Mouse (Mus musculus) neural tube, embryonic 14.5 days (tissue): ENCODE measurements around the gene Gse1. TPM values are rescaled to one million over a fixed set of nuclear protein-coding genes. Genes with fewer than 3 reads are reported as not detected.
A peak's percentile ranks its signal among the peaks of the same experiment; 100 is the strongest.

Source experiments
- ATAC-seq: fragments of 200-750 bp; cut with Nextera tagmentation; 2 replicates; pipeline ENCODE4 v1.8.0; 2017; ENCODE audit warnings: low read depth, mild to moderate bottlenecking, moderate TSS enrichment, moderate library complexity
- H3K27ac ChIP-seq: fragments of 300-500 bp; sonication (generic); 2 replicates; pipeline ENCODE4 v1.5.1; 2014; ENCODE audit warnings: low read depth, mild to moderate bottlenecking, control low read depth, low read length, moderate library complexity, mixed read lengths
- H3K27me3 ChIP-seq: fragments of 300-500 bp; sonication (generic); 2 replicates; pipeline ENCODE4 v1.6.1; 2014; ENCODE audit warnings: low read length; ENCODE audit not compliant: control insufficient read depth, insufficient read depth
- H3K36me3 ChIP-seq: fragments of 300-500 bp; sonication (generic); 2 replicates; pipeline ENCODE4 v1.6.1; 2014; ENCODE audit warnings: low read length, mixed read lengths; ENCODE audit not compliant: control insufficient read depth, insufficient read depth
- H3K4me1 ChIP-seq: fragments of 300-500 bp; sonication (generic); 2 replicates; pipeline ENCODE4 v1.6.1; 2014; ENCODE audit warnings: low read length; ENCODE audit not compliant: control insufficient read depth, insufficient read depth
- H3K4me2 ChIP-seq: fragments of 300-500 bp; sonication (generic); 2 replicates; pipeline ENCODE4 v1.6.1; 2014; ENCODE audit warnings: mild to moderate bottlenecking, low read depth, low read length, control low read depth
- H3K4me3 ChIP-seq: fragments of 300-500 bp; sonication (generic); 2 replicates; pipeline ENCODE4 v1.5.1; 2014; ENCODE audit warnings: low read depth, low read length, control low read depth, mixed read lengths
- H3K9ac ChIP-seq: fragments of 300-500 bp; sonication (generic); replicated peaks from 2 replicates; pipeline ENCODE4 v1.6.1; 2014; ENCODE audit warnings: low read depth, mild to moderate bottlenecking, control low read depth, low read length, mixed read lengths
- H3K9me3 ChIP-seq: fragments of 300-500 bp; sonication (generic); 2 replicates; pipeline ENCODE4 v1.6.1; 2016; ENCODE audit warnings: low read length; ENCODE audit not compliant: control insufficient read depth
- WGBS: fragments of 180-500 bp; shearing (Covaris S2); extraction: QIAGEN DNeasy Blood & Tissue Kit; methylation state at CpG from one replicate; pipeline ENCODE4 v1.1.7; 2014; 5-methylcytosine and 5-hydroxymethylcytosine counted together
- polyA plus RNA-seq: library from polyadenylated mRNA; unstranded; fragments of >200 nt; fragmentation: Nextera tagmentation; extraction: Ambion mirVana; gene quantifications from 2 replicates; pipeline ENCODE4 v1.2.1, GENCODE M21; 2014

Gene Gse1
- polyA plus RNA-seq, 1 experiment from 2014 or later, result 23.3 TPM

DNA sequence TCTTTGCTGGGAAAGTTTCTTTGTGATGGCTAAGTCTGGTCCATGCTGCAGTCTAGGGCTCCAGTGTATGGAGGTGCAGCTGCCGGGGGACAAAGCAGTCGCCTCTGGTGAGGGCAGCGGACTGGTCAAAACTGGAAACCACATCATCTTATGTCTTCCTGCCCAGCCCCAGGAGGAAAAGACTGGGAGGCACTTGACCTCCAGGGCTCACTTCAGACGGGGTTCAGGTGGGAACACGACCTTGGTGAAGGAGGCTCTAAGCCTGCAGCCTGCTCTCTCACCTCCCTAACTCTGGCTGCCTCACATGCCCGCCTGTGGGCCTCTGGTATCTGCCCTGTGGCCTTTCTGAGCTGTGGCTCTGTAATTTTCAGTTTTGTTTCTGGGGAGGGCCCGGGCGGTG, 305.8 kb downstream of the Gse1 start:
- 0 out of 2 replicates have a peak overlapping the region, but pooled peaks have one; percentile 46 for H3K27ac ChIP-seq
- peaks cover 77% of the 10 kb centered on the region for H3K4me1 ChIP-seq
- WGBS, result 28% methylated on average over 8 of the region's 8 CpGs
- no peak for ATAC-seq
- no peak overlapping the region for H3K9ac ChIP-seq
- no peaks in the 10 kb centered on the region for H3K27me3 ChIP-seq
- H3K4me2 ChIP-seq, result no peak overlapping the region
- no peak overlapping the region for H3K4me3 ChIP-seq
- H3K9me3 ChIP-seq, result no peaks in the 10 kb centered on the region
- no peaks in the 10 kb centered on the region for H3K36me3 ChIP-seq

- Histone ChIP-seq H3K9ac (no peak overlapping the region), H3K4me1 (peaks cover 82% of the 10 kb centered on the region), H3K4me2 (peak overlapping the region; percentile 99; the same call in 1 of the 2 replicates), H3K9me3 (no peaks in the 10 kb centered on the region), H3K36me3 (no peaks in the 10 kb centered on the region), H3K27me3 (no peaks in the 10 kb centered on the region), H3K27ac (peak overlapping the region; percentile 46), H3K4me3 (no peak overlapping the region)
- 7% methylated on average over 14 of the region's 14 CpGs for WGBS
- peak; percentile 60 for ATAC-seq
Observed at GRCm38 (mm10) chr8:120534504-120535368, 306.5 kb downstream of the Gse1 start.

GRCm38 (mm10) chr8:120535452-120536305, 307.4 kb downstream of the Gse1 start:
- peak overlapping the region; percentile 87 for H3K9ac ChIP-seq
- no peaks in the 10 kb centered on the region for H3K9me3 ChIP-seq
- H3K4me2 ChIP-seq, result peak overlapping the region; percentile 99
- H3K4me1 ChIP-seq, result peaks cover 91% of the 10 kb centered on the region
- peak overlapping the region; percentile 99 for H3K27ac ChIP-seq
- no peak for ATAC-seq
- no peaks in the 10 kb centered on the region for H3K36me3 ChIP-seq
- under 1% methylated on average over 73 of the region's 79 CpGs for WGBS
- peak overlapping the region; percentile 56 for H3K4me3 ChIP-seq
- H3K27me3 ChIP-seq, result no peaks in the 10 kb centered on the region

GRCm38 (mm10) chr8:120536306-120537206, 308.3 kb downstream of the Gse1 start:
- Histone ChIP-seq H3K9ac (peak overlapping the region; percentile 87), H3K9me3 (no peaks in the 10 kb centered on the region), H3K4me2 (peak overlapping the region; percentile 99), H3K36me3 (no peaks in the 10 kb centered on the region), H3K27ac (peak overlapping the region; percentile 99), H3K4me3 (peak overlapping the region; percentile 56), H3K4me1 (peaks cover 85% of the 10 kb centered on the region), H3K27me3 (no peaks in the 10 kb centered on the region)
- WGBS, result under 1% methylated on average over 61 of the region's 61 CpGs
- peak; percentile 5; the same call in 1 of the 2 replicates for ATAC-seq

DNA sequence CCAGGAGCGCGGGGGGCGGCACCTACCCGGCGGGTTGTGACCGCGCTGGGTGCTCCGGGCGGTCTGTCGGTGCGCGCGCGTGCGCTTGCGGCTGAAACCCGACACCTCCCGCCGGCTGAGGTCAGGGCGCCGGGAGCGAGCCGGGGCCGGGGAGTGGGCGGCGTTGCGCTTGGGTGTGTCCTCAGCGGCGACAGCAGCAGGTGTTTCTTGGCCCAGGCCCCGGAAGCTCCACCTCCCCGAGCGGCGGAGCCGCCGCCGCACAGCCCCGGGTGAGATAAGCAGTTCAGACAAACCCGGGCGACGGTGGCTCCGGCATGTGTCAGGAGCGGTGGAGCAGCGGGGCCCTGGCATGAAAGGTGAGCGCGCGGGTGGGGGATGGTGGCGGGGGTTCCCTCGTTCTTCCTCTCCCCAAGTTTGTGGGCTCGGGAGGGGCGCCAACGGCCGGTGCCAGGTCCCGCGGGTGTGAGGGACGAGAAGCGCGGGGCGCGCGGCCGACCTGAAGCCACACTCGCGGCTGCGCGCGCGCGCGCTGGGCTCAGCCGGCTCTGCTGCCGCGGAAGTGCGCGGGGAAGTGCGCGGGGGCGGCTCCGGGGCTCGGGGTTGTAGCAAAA, 309.1 kb downstream of the Gse1 start:
- ATAC-seq, result peak; percentile 9
- Histone ChIP-seq H3K4me3 (peak overlapping the region; percentile 56), H3K27ac (peak overlapping the region; percentile 99), H3K9me3 (no peaks in the 10 kb centered on the region), H3K4me2 (peak overlapping the region; percentile 99), H3K36me3 (no peaks in the 10 kb centered on the region), H3K4me1 (peaks cover 77% of the 10 kb centered on the region), H3K27me3 (no peaks in the 10 kb centered on the region), H3K9ac (peak overlapping the region; percentile 87)
- under 1% methylated on average over 45 of the region's 79 CpGs for WGBS

DNA sequence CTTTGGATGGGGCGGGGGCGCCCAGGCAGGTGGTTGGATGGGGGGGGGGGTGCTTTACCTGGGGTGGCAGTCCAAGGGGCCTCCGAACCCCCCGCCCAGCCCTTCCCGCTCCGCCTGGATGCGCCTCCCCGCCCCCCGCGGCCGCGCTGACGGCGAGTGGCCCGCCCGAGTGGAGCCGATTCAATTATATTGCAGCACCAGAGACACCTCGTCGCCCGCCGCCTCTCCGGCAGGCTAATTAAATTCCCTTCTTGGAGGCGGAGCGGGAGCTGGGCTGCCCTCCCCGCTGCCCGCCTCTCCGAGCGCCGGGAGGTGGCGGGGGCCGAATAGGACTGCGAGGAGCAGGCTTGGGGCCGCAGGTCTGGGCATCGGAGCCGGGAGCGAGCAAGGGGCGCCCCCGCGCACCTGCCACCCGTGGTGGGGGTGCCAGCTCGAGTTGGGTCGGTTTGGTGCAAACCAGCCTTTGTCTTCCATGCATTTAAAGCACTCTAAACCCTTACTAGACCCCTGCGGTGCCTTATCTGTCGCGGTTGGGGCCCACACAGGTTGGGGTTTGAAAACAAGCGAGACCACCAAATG, 309.7 kb downstream of the Gse1 start:
- WGBS, result 1% methylated on average over 45 of the region's 46 CpGs
- peak; percentile 41 for ATAC-seq
- no peaks in the 10 kb centered on the region for H3K27me3 ChIP-seq
- H3K9me3 ChIP-seq, result no peaks in the 10 kb centered on the region
- H3K27ac ChIP-seq, result peak overlapping the region; percentile 99
- peak overlapping the region; percentile 87 for H3K9ac ChIP-seq
- peaks cover 75% of the 10 kb centered on the region for H3K4me1 ChIP-seq
- H3K4me2 ChIP-seq, result peak overlapping the region; percentile 99
- no peaks in the 10 kb centered on the region for H3K36me3 ChIP-seq
- H3K4me3 ChIP-seq, result peak overlapping the region; percentile 56

DNA sequence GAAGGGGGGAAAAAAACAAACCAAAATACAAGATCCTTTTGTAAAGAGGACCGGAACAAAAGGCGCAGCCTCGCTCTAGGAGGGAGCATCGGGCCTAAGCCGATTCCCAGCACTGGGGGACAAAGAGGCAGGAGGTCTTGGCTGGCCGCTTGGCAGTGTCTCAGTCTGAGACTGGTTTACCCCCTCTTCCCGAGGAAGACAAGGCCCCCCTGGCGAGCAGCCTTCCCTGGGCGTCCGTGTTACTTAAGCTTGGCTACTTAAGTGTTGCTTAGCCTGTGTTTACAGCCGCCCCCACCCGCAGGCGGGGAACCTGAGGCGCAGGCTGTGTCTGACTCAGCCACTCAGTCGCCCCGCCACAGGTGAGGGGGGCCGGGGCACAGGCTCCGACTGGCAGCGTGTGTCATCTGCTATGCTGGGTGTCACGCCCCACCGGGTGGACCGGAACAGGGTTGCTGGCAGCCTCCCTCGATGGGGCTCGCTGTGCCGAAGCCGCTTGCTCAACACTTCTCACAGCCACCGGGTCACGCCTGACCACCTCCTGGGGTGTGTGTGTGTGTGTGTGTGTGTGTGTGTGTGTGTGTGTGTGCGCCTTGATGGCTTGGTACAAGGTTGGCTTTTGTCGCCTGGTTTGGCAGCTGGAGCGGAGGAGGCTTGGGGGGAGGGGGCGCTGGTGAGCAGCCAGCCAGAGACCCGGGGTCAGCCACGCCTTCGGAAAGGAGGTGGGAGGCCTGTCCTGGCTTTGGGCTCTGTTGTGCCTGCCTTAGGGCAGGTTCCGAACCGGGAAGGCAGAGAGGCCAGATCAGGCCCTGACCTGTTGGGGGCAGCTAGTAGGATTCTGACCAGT, 310.4 kb downstream of the Gse1 start:
- peaks cover 75% of the 10 kb centered on the region for H3K4me1 ChIP-seq
- H3K4me3 ChIP-seq, result peak overlapping the region; percentile 56
- peak overlapping the region; percentile 99 for H3K4me2 ChIP-seq
- no peaks in the 10 kb centered on the region for H3K36me3 ChIP-seq
- no peaks in the 10 kb centered on the region for H3K9me3 ChIP-seq
- H3K9ac ChIP-seq, result peak overlapping the region; percentile 87
- ATAC-seq, result peak; percentile 26
- no peaks in the 10 kb centered on the region for H3K27me3 ChIP-seq
- WGBS, result under 1% methylated on average over 36 of the region's 37 CpGs
- peak overlapping the region; percentile 99 for H3K27ac ChIP-seq
